Mouse (Mus musculus): ENCODE measurements around the gene Ahdc1. TPM values are rescaled to one million over a fixed set of nuclear protein-coding genes. Genes with fewer than 3 reads are reported as not detected.
A peak's percentile ranks its signal among the peaks of the same experiment; 100 is the strongest.

The Ahdc1 gene
- polyA plus RNA-seq, 1 experiment from 2014 or later = 7.0 TPM

GRCm38 (mm10) chr4:133064791-133065190 lies 53.7 kb downstream of the Ahdc1 start:
- 91% methylated on average over 19 of the region's 19 CpGs for WGBS (ENCODE audit: insufficient replicate concordance)
- ATAC-seq (replicated peaks; ENCODE audit: insufficient number of reproducible peaks, low FRiP score, low TSS enrichment) = no peak

GRCm38 (mm10) chr4:133065894-133066386 lies 54.9 kb downstream of the Ahdc1 start:
- ATAC-seq (replicated peaks; ENCODE audit: insufficient number of reproducible peaks, low FRiP score, low TSS enrichment) = no peak
- Histone ChIP-seq H3K36me3 (ENCODE audit: control insufficient read depth, insufficient read depth, low read length) (peaks cover 60% of the 10 kb centered on the region), H3K27ac (ENCODE audit: low read depth, low read length) (no peak overlapping the region), H3K9ac (ENCODE audit: low read depth, low read length) (no peak overlapping the region), H3K4me2 (no peak overlapping the region), H3K4me1 (ENCODE audit: control insufficient read depth, insufficient read depth, low read length) (peaks cover 18% of the 10 kb centered on the region), H3K4me3 (ENCODE audit: low read depth, low read length) (no peak overlapping the region), H3K9me3 (replicated peaks; ENCODE audit: control insufficient read depth, low read length) (no peaks in the 10 kb centered on the region), H3K27me3 (ENCODE audit: control insufficient read depth, insufficient read depth, low read length) (no peaks in the 10 kb centered on the region)
- 91% methylated on average over 13 of the region's 14 CpGs for WGBS (ENCODE audit: insufficient replicate concordance)

More at GRCm38 (mm10) chr4:133064791-133065190, 53.7 kb downstream of the Ahdc1 start:
- Histone ChIP-seq H3K9me3 (replicated peaks; ENCODE audit: control insufficient read depth, low read length) (no peaks in the 10 kb centered on the region), H3K4me2 (no peak overlapping the region), H3K27ac (ENCODE audit: low read depth, low read length) (no peak overlapping the region), H3K27me3 (ENCODE audit: control insufficient read depth, insufficient read depth, low read length) (no peaks in the 10 kb centered on the region), H3K9ac (ENCODE audit: low read depth, low read length) (no peak overlapping the region), H3K4me1 (ENCODE audit: control insufficient read depth, insufficient read depth, low read length) (peaks cover 13% of the 10 kb centered on the region), H3K4me3 (ENCODE audit: low read depth, low read length) (no peak overlapping the region), H3K36me3 (ENCODE audit: control insufficient read depth, insufficient read depth, low read length) (peaks cover 61% of the 10 kb centered on the region)

GRCm38 (mm10) chr4:133068400-133069138 lies 57.5 kb downstream of the Ahdc1 start:
- H3K9ac ChIP-seq (ENCODE audit: low read depth, low read length) = no peak overlapping the region
- H3K4me3 ChIP-seq (ENCODE audit: low read depth, low read length) = no peak overlapping the region
- peaks cover 27% of the 10 kb centered on the region for H3K4me1 ChIP-seq (ENCODE audit: control insufficient read depth, insufficient read depth, low read length)
- no peaks in the 10 kb centered on the region for H3K9me3 ChIP-seq (replicated peaks; ENCODE audit: control insufficient read depth, low read length)
- WGBS (ENCODE audit: insufficient replicate concordance) = 79% methylated on average over 12 of the region's 12 CpGs
- H3K4me2 ChIP-seq = no peak overlapping the region
- no peaks in the 10 kb centered on the region for H3K27me3 ChIP-seq (ENCODE audit: control insufficient read depth, insufficient read depth, low read length)
- no peak overlapping the region for H3K27ac ChIP-seq (ENCODE audit: low read depth, low read length)
- H3K36me3 ChIP-seq (ENCODE audit: control insufficient read depth, insufficient read depth, low read length) = peaks cover 41% of the 10 kb centered on the region
- no peak for ATAC-seq (replicated peaks; ENCODE audit: insufficient number of reproducible peaks, low FRiP score, low TSS enrichment)

- no peak overlapping the region for H3K4me3 ChIP-seq (ENCODE audit: low read depth, low read length)
- H3K36me3 ChIP-seq (ENCODE audit: control insufficient read depth, insufficient read depth, low read length) = peaks cover 29% of the 10 kb centered on the region
- 55% methylated on average over 3 of the region's 3 CpGs for WGBS (ENCODE audit: insufficient replicate concordance)
- H3K9me3 ChIP-seq (replicated peaks; ENCODE audit: control insufficient read depth, low read length) = no peaks in the 10 kb centered on the region
- H3K27me3 ChIP-seq (ENCODE audit: control insufficient read depth, insufficient read depth, low read length) = no peaks in the 10 kb centered on the region
- 0 out of 2 replicates have a peak overlapping the region, but pooled peaks have one; percentile 34 for H3K9ac ChIP-seq (ENCODE audit: low read depth, low read length)
- H3K27ac ChIP-seq (ENCODE audit: low read depth, low read length) = peak overlapping the region; percentile 74
- H3K4me2 ChIP-seq = no peak overlapping the region
- no peak for ATAC-seq (replicated peaks; ENCODE audit: insufficient number of reproducible peaks, low FRiP score, low TSS enrichment)
- peaks cover 42% of the 10 kb centered on the region for H3K4me1 ChIP-seq (ENCODE audit: control insufficient read depth, insufficient read depth, low read length)
Observed at GRCm38 (mm10) chr4:133070388-133070787, 59.3 kb downstream of the Ahdc1 start.

GRCm38 (mm10) chr4:133070821-133071372 lies 59.8 kb downstream of the Ahdc1 start:
- Histone ChIP-seq H3K4me3 (ENCODE audit: low read depth, low read length) (no peak overlapping the region), H3K36me3 (ENCODE audit: control insufficient read depth, insufficient read depth, low read length) (peaks cover 23% of the 10 kb centered on the region), H3K27me3 (ENCODE audit: control insufficient read depth, insufficient read depth, low read length) (no peaks in the 10 kb centered on the region), H3K9ac (ENCODE audit: low read depth, low read length) (0 out of 2 replicates have a peak overlapping the region, but pooled peaks have one; percentile 34), H3K9me3 (replicated peaks; ENCODE audit: control insufficient read depth, low read length) (no peaks in the 10 kb centered on the region), H3K4me2 (no peak overlapping the region), H3K27ac (ENCODE audit: low read depth, low read length) (peak overlapping the region; percentile 74), H3K4me1 (ENCODE audit: control insufficient read depth, insufficient read depth, low read length) (peaks cover 44% of the 10 kb centered on the region)
- ATAC-seq (replicated peaks; ENCODE audit: insufficient number of reproducible peaks, low FRiP score, low TSS enrichment) = no peak
- WGBS (ENCODE audit: insufficient replicate concordance) = 63% methylated on average over 5 of the region's 5 CpGs

GRCm38 (mm10) chr4:133073192-133073591 lies 62.1 kb downstream of the Ahdc1 start:
- no peak overlapping the region for H3K27ac ChIP-seq (ENCODE audit: low read depth, low read length)
- peaks cover 54% of the 10 kb centered on the region for H3K4me1 ChIP-seq (ENCODE audit: control insufficient read depth, insufficient read depth, low read length)
- H3K9ac ChIP-seq (ENCODE audit: low read depth, low read length) = no peak overlapping the region
- H3K4me2 ChIP-seq = no peak overlapping the region
- no peaks in the 10 kb centered on the region for H3K9me3 ChIP-seq (replicated peaks; ENCODE audit: control insufficient read depth, low read length)
- peaks cover 22% of the 10 kb centered on the region for H3K36me3 ChIP-seq (ENCODE audit: control insufficient read depth, insufficient read depth, low read length)
- WGBS (ENCODE audit: insufficient replicate concordance) = 53% methylated on average over 8 of the region's 8 CpGs
- ATAC-seq (replicated peaks; ENCODE audit: insufficient number of reproducible peaks, low FRiP score, low TSS enrichment) = no peak
- H3K4me3 ChIP-seq (ENCODE audit: low read depth, low read length) = no peak overlapping the region
- H3K27me3 ChIP-seq (ENCODE audit: control insufficient read depth, insufficient read depth, low read length) = no peaks in the 10 kb centered on the region

GRCm38 (mm10) chr4:133074070-133074819 lies 63.2 kb downstream of the Ahdc1 start:
- no peak overlapping the region for H3K4me2 ChIP-seq
- 0 out of 2 replicates have a peak overlapping the region, but pooled peaks have one; percentile 23 for H3K9ac ChIP-seq (ENCODE audit: low read depth, low read length)
- peaks cover 64% of the 10 kb centered on the region for H3K4me1 ChIP-seq (ENCODE audit: control insufficient read depth, insufficient read depth, low read length)
- no peak overlapping the region for H3K4me3 ChIP-seq (ENCODE audit: low read depth, low read length)
- no peaks in the 10 kb centered on the region for H3K27me3 ChIP-seq (ENCODE audit: control insufficient read depth, insufficient read depth, low read length)
- 36% methylated on average over 9 of the region's 9 CpGs for WGBS (ENCODE audit: insufficient replicate concordance)
- no peaks in the 10 kb centered on the region for H3K9me3 ChIP-seq (replicated peaks; ENCODE audit: control insufficient read depth, low read length)
- peak overlapping the region; percentile 76 for H3K27ac ChIP-seq (ENCODE audit: low read depth, low read length)
- peaks cover 16% of the 10 kb centered on the region for H3K36me3 ChIP-seq (ENCODE audit: control insufficient read depth, insufficient read depth, low read length)
- ATAC-seq (replicated peaks; ENCODE audit: insufficient number of reproducible peaks, low FRiP score, low TSS enrichment) = no peak

GRCm38 (mm10) chr4:133074894-133075572 lies 64.0 kb downstream of the Ahdc1 start:
- no peak overlapping the region for H3K4me3 ChIP-seq (ENCODE audit: low read depth, low read length)
- peaks cover 71% of the 10 kb centered on the region for H3K4me1 ChIP-seq (ENCODE audit: control insufficient read depth, insufficient read depth, low read length)
- WGBS (ENCODE audit: insufficient replicate concordance) = 32% methylated on average over 8 of the region's 8 CpGs
- H3K27me3 ChIP-seq (ENCODE audit: control insufficient read depth, insufficient read depth, low read length) = no peaks in the 10 kb centered on the region
- no peak overlapping the region; the same call in 1 of the 2 replicates for H3K4me2 ChIP-seq
- no peak for ATAC-seq (replicated peaks; ENCODE audit: insufficient number of reproducible peaks, low FRiP score, low TSS enrichment)
- H3K9me3 ChIP-seq (replicated peaks; ENCODE audit: control insufficient read depth, low read length) = no peaks in the 10 kb centered on the region
- H3K27ac ChIP-seq (ENCODE audit: low read depth, low read length) = peak overlapping the region; percentile 76
- H3K9ac ChIP-seq (ENCODE audit: low read depth, low read length) = peak overlapping the region; percentile 23
- H3K36me3 ChIP-seq (ENCODE audit: control insufficient read depth, insufficient read depth, low read length) = peaks cover 12% of the 10 kb centered on the region

Data from heart, embryonic 11.5 days (tissue).